Mouse (Mus musculus): ENCODE data around the gene Prkca.

DNA sequence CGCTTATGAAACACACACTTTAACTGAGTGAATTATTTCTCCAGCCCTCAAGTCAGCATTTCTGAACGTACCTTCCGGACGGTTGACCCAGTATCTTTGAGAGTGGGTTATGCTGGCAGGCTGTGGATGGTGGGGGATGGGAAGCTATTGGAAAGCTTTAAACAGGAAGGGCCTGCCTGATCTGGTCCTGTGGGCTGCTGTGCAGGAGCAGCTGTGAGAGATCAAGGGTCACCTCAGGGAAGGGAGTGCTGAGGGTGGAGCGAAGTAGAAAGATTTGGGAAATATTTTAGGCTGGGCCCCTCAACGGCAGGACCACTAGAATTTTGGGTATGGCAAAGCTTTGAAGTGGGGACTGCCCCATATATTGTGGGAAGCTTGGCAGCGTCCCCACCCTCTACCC lies 412.0 kb downstream of the Prkca start:
- TF ChIP-seq CTCF (IDR thresholded peaks at IDR 0.05 in 2 of 3, conservative IDR thresholded peaks at IDR 0.05 in 1 of 3; ENCODE audit: control insufficient read depth in 1 of 3, insufficient read depth in 1 of 3, low read depth in 2 of 3, low read length in 3 of 3, poor library complexity in 1 of 3, severe bottlenecking in 1 of 3) (no peak), GATA1 (IDR thresholded peaks at IDR 0.05; ENCODE audit: low read depth, low read length) (no peak), TAL1 (IDR thresholded peaks at IDR 0.05; ENCODE audit: low read length) (no peak), RCOR1 (IDR thresholded peaks at IDR 0.05; ENCODE audit: low read depth, low read length) (no peak), JUND (IDR thresholded peaks at IDR 0.05; ENCODE audit: low read depth, low read length) (no peak), POLR2A (IDR thresholded peaks at IDR 0.05; ENCODE audit: control insufficient read depth in 1 of 2, insufficient read depth in 1 of 2, low read depth in 1 of 2, low read length in 2 of 2, poor library complexity in 1 of 2) (no peak), UBTF (IDR thresholded peaks at IDR 0.05; ENCODE audit: borderline replicate concordance, insufficient read depth, low read depth, low read length) (no peak), NELFE (IDR thresholded peaks at IDR 0.05; ENCODE audit: low read depth, low read length) (no peak), TBP (IDR thresholded peaks at IDR 0.05; ENCODE audit: low read depth, low read length) (no peak), POLR2AphosphoS2 (IDR thresholded peaks at IDR 0.05; ENCODE audit: low read length) (no peak), ZC3H11A (IDR thresholded peaks at IDR 0.05; ENCODE audit: low read depth, low read length) (no peak), KAT2A (conservative IDR thresholded peaks at IDR 0.05; ENCODE audit: low read depth, low read length) (no peak)

Measured in MEL (cell line).